Mouse (Mus musculus) stomach, postnatal 0 days (tissue): ENCODE data around the gene Aff4.

ENCODE experiments used
- CTCF ChIP-seq: IDR thresholded peaks from 2 replicates; pipeline ENCODE4 v1.5.1; 2016; ENCODE audit warnings: antibody characterized with exemption, low read depth, mild to moderate bottlenecking, moderate library complexity
- EP300 ChIP-seq: optimal IDR thresholded peaks from 2 replicates; pipeline ENCODE3; 2016; ENCODE audit warnings: antibody characterized with exemption

GRCm38 (mm10) chr11:53433057-53433456 lies 82.4 kb downstream of the Aff4 start:
- TF ChIP-seq CTCF (no peak), EP300 (no peak)
